Mouse (Mus musculus): ENCODE data around the gene Tbcb. TPM values are rescaled to one million over a fixed set of nuclear protein-coding genes. Genes with fewer than 3 reads are reported as not detected.

Tbcb gene
- polyA plus RNA-seq (2015; fragmentation: Nextera tagmentation; extraction: Ambion mirVana) = 151 and 152 TPM in 2 replicates

GRCm38 (mm10) chr7:30231669-30232454 lies at the start of gene Tbcb, which contains the start of gene Polr2i:
Gene Tbcb, minus strand, starts transcription at chr7:30232272.
Gene Polr2i, plus strand, starts transcription at chr7:30231948.

DNA sequence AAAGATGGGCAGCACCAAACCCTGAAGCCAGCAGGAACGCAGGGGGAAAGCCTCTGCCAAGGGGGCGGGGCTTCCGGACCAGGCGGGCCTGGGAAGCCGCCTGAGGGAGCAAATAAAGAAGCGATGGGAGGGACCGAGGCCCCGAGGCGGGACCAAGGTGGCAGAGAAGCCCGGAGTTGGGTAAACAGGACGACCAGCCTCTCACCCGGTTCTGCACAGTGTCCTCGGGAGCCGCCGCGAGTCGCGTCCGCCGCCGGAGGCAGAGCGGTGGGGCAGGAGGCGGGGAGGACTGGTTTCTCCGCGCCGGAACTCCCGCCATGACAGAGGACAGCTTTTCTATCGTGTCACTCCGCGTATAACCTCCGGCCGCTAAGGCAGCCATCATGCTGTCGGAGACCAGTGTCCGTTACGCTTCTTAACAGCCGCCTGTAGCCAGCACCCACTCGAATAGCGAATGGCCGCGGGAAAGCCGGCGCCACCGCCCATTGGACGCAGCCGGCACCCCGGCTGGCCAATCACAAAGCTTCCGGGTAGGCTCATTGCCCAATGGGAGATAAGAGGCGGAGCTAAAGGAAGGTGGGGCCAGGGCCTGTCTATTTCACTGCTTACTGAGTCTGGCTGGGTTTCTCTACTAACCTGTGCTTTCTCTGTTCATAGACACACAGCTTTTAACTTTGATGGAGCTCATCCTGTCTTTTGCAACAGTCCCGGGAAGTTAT lies 48.0 kb upstream of the Tbcb start, which contains the start of the genes Thap8 and Wdr62:
Gene Thap8, plus strand, starts transcription at position 144 of the 719 bp plus-strand sequence.
Gene Wdr62, minus strand, starts transcription at position 469 of the 719 bp plus-strand sequence.

GRCm38 (mm10) chr7:30235625-30236024 lies 3.6 kb upstream of the Tbcb start, which contains the start of gene Ovol3:
Gene Ovol3, minus strand, starts transcription at chr7:30235725.

GRCm38 (mm10) chr7:30198481-30198971 lies 33.5 kb downstream of the Tbcb start, which contains the start of gene Capns1:
Gene Capns1, minus strand, starts transcription at chr7:30198811.

DNA sequence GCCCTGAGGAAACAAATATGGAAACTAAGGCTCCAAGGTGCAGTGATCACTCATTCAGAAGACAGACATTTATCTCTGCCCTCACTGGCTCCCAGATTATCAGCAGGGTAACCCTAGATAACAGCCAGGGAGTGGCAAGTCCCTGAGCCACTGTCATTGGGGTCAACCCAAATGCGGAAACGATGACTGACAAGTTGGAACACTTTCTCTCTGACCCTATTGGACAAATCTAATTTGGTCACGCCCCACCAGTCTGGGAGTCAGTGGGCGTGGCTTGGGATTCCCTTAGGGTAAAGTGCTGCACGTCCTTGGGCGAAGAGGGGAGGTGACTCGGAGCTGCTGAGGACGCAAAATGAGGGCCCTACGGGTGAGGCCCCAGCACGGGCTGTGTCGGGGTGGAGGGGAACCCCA lies 48.2 kb downstream of the Tbcb start, which contains the start of gene Cox7a1:
Gene Cox7a1, plus strand, starts transcription at position 266 of the 411 bp plus-strand sequence.

Other genes starting within 250 kb of the Tbcb start
- gene Zfp568, start 248.3 kb downstream of the Tbcb start, polyA plus RNA-seq (2015; fragmentation: Nextera tagmentation; extraction: Ambion mirVana) = 9.7 and 10.7 TPM in 2 replicates
- 1.2 TPM in 2 replicates for gene Zfp14, start 180.9 kb downstream of the Tbcb start, polyA plus RNA-seq (2015; fragmentation: Nextera tagmentation; extraction: Ambion mirVana)
- gene Zfp82, start 159.4 kb downstream of the Tbcb start, polyA plus RNA-seq (2015; fragmentation: Nextera tagmentation; extraction: Ambion mirVana) = 2.1 and 2.2 TPM in 2 replicates
- gene Gm26920, start 141.9 kb downstream of the Tbcb start, polyA plus RNA-seq (2015; fragmentation: Nextera tagmentation; extraction: Ambion mirVana) = not detected in 2 replicates
- 2.9 and 3.6 TPM in 2 replicates for gene Zfp566, start 141.7 kb downstream of the Tbcb start, polyA plus RNA-seq (2015; fragmentation: Nextera tagmentation; extraction: Ambion mirVana)
- 44.4 and 53.0 TPM in 2 replicates for gene Zfp260, start 137.5 kb downstream of the Tbcb start, polyA plus RNA-seq (2015; fragmentation: Nextera tagmentation; extraction: Ambion mirVana)
- gene Zfp382, start 110.3 kb downstream of the Tbcb start, polyA plus RNA-seq (2015; fragmentation: Nextera tagmentation; extraction: Ambion mirVana) = 4.2 and 4.5 TPM in 2 replicates
- gene Zfp146, start 62.5 kb downstream of the Tbcb start, polyA plus RNA-seq (2015; fragmentation: Nextera tagmentation; extraction: Ambion mirVana) = 5.7 and 6.8 TPM in 2 replicates
- gene Cox7a1, start 48.1 kb downstream of the Tbcb start, polyA plus RNA-seq (2015; fragmentation: Nextera tagmentation; extraction: Ambion mirVana) = 21.7 and 23.2 TPM in 2 replicates
- gene Capns1, start 33.5 kb downstream of the Tbcb start, polyA plus RNA-seq (2015; fragmentation: Nextera tagmentation; extraction: Ambion mirVana) = 152 and 156 TPM in 2 replicates
- gene Polr2i, start 324 bp downstream of the Tbcb start, polyA plus RNA-seq (2015; fragmentation: Nextera tagmentation; extraction: Ambion mirVana) = 74.1 and 98.9 TPM in 2 replicates
- not detected in 2 replicates for gene Ovol3, start 3.5 kb upstream of the Tbcb start, polyA plus RNA-seq (2015; fragmentation: Nextera tagmentation; extraction: Ambion mirVana)
- gene Thap8, start 47.8 kb upstream of the Tbcb start, polyA plus RNA-seq (2015; fragmentation: Nextera tagmentation; extraction: Ambion mirVana) = 0.35 and 0.42 TPM in 2 replicates
- 1.8 and 3.0 TPM in 2 replicates for gene Wdr62, start 48.1 kb upstream of the Tbcb start, polyA plus RNA-seq (2015; fragmentation: Nextera tagmentation; extraction: Ambion mirVana)
- 13.0 and 13.9 TPM in 2 replicates for gene Clip3, start 59.5 kb upstream of the Tbcb start, polyA plus RNA-seq (2015; fragmentation: Nextera tagmentation; extraction: Ambion mirVana)
- 44.3 and 50.6 TPM in 2 replicates for gene Alkbh6, start 76.4 kb upstream of the Tbcb start, polyA plus RNA-seq (2015; fragmentation: Nextera tagmentation; extraction: Ambion mirVana)
- gene Syne4, start 82.5 kb upstream of the Tbcb start, polyA plus RNA-seq (2015; fragmentation: Nextera tagmentation; extraction: Ambion mirVana) = 3.8 and 4.1 TPM in 2 replicates
- gene E130208F15Rik, start 89.5 kb upstream of the Tbcb start, polyA plus RNA-seq (2015; fragmentation: Nextera tagmentation; extraction: Ambion mirVana) = not detected in 2 replicates
- 15.7 and 16.6 TPM in 2 replicates for gene Sdhaf1, start 91.6 kb upstream of the Tbcb start, polyA plus RNA-seq (2015; fragmentation: Nextera tagmentation; extraction: Ambion mirVana)
- gene Lrfn3, start 130.5 kb upstream of the Tbcb start, polyA plus RNA-seq (2015; fragmentation: Nextera tagmentation; extraction: Ambion mirVana) = 2.8 and 3.7 TPM in 2 replicates
- gene Tyrobp, start 181.5 kb upstream of the Tbcb start, polyA plus RNA-seq (2015; fragmentation: Nextera tagmentation; extraction: Ambion mirVana) = 74.3 and 230 TPM in 2 replicates
- gene Hcst, start 187.6 kb upstream of the Tbcb start, polyA plus RNA-seq (2015; fragmentation: Nextera tagmentation; extraction: Ambion mirVana) = 2.4 and 10.2 TPM in 2 replicates
- 0.84 and 1.4 TPM in 2 replicates for gene Nfkbid, start 189.5 kb upstream of the Tbcb start, polyA plus RNA-seq (2015; fragmentation: Nextera tagmentation; extraction: Ambion mirVana)
- 8.7 and 9.1 TPM in 2 replicates for gene Aplp1, start 213.3 kb upstream of the Tbcb start, polyA plus RNA-seq (2015; fragmentation: Nextera tagmentation; extraction: Ambion mirVana)
- gene Kirrel2, start 225.4 kb upstream of the Tbcb start, polyA plus RNA-seq (2015; fragmentation: Nextera tagmentation; extraction: Ambion mirVana) = not detected in 2 replicates
- gene Nphs1, start 226.0 kb upstream of the Tbcb start, polyA plus RNA-seq (2015; fragmentation: Nextera tagmentation; extraction: Ambion mirVana) = 0.12 TPM in 1 of 2 replicates, not detected in the other